Mouse (Mus musculus) olfactory bulb, adult 2 months (tissue): ENCODE measurements at regions not wholly inside any gene's neighbourhood (a gene's known extent, or its start where the extent isn't known, plus 50 kb on each side); places are given as distances from the start of the nearest gene placed in this dataset.

Experiments used
- H3K27ac ChIP-seq: fragments of 200-500 bp; 2 replicates; pipeline ENCODE4 v1.5.1; 2012; ENCODE audit warnings: low read depth, low read length; ENCODE audit not compliant: insufficient read depth
- H3K4me1 ChIP-seq: fragments of 200-500 bp; 2 replicates; pipeline ENCODE4 v1.6.1; 2012; ENCODE audit warnings: low read length; ENCODE audit not compliant: control insufficient read depth, insufficient read depth
- H3K4me3 ChIP-seq: fragments of 200-500 bp; 2 replicates; pipeline ENCODE4 v1.5.1; 2012; ENCODE audit warnings: mild to moderate bottlenecking, low read depth, low read length, moderate library complexity; ENCODE audit not compliant: insufficient read depth
- CTCF ChIP-seq: fragments of 200-500 bp; IDR thresholded peaks from 2 replicates; pipeline ENCODE4 v1.5.1; 2012; ENCODE audit warnings: low read depth, mild to moderate bottlenecking, low read length, moderate library complexity; ENCODE audit not compliant: insufficient read depth
- POLR2A ChIP-seq: fragments of 200-500 bp; IDR thresholded peaks from 2 replicates; pipeline ENCODE4 v1.6.1; 2012; ENCODE audit warnings: mild to moderate bottlenecking, low read depth, low read length, moderate library complexity; ENCODE audit not compliant: insufficient read depth
- WGBS: fragments of 180-500 bp; shearing (Covaris S2); methylation state at CpG from one replicate; pipeline ENCODE4 v1.1.7; 2018; 5-methylcytosine and 5-hydroxymethylcytosine counted together

DNA sequence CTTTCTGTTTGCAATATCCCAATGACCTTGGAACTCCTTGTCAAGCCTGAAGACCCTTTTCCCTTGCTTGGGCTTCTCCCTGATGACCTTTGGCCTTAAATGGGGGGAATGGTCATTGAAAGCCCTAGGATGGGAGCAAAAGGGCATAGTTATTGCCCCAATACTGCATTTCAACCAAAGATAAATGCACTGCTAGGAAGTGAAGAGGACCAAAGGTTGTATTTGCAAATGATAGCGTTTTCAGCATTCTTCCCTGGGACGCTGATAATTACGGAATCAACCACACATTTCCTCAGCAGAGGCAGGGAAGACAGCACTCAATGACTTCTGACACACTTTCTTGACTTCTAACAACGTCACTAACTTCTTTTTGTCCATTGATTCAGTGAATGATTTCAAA, 158.1 kb upstream of the Egln3 start:
- no peaks in the 10 kb centered on the region for H3K4me1 ChIP-seq
- WGBS, result 91% methylated on average over 4 of the region's 4 CpGs

DNA sequence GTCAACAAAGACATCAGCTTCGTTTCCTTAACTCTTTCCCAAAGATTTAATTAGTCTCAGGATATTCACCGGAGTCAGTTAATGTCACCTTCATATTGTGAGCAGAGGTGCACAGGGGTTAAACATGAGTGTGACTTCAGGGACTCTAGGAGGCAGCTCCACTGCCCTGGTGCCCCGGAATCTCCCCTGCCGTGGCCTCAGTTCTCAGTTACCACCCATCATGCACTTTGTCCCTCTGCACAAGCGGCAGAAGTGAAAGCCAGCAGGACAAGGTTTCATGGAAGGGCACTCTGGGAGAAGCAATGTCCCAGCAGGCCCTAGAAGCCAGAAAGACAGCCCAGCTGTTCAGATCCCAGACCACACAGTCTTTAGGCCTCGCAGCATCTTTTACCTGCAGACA, 150.5 kb upstream of the Egln3 start:
- TF ChIP-seq CTCF, result no peak
- TF ChIP-seq POLR2A, result no peak
- H3K4me1 ChIP-seq, result no peaks in the 10 kb centered on the region
- 78% methylated on average over 6 of the region's 6 CpGs for WGBS
- no peak overlapping the region for H3K27ac ChIP-seq
- no peak overlapping the region for H3K4me3 ChIP-seq

More for the DNA sequence above, 158.1 kb upstream of the Egln3 start:
- no peak for TF ChIP-seq CTCF
- TF ChIP-seq POLR2A, result no peak
- Histone ChIP-seq H3K4me3 (no peak overlapping the region), H3K27ac (no peak overlapping the region)

DNA sequence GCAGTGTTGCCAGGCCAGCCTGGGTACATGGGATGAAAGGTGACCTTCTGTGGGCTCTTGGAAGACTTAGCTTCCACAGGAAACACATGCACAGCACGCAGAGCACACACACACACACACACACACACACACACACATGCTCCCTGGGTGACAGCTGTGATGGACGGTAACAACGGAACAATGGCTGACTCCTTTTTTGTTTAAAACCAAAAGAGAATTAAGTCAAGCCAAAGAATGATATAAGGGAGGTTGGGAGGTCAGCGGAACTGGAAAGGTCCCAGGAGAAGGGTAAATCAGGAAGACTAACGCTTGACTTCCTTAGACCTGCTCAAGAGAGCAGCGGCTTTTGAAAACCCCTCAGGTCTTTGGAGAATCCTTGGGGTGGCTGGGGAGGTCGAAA, 150.0 kb upstream of the Egln3 start:
- Histone ChIP-seq H3K4me1 (no peaks in the 10 kb centered on the region), H3K4me3 (no peak overlapping the region), H3K27ac (no peak overlapping the region)
- TF ChIP-seq CTCF (no peak), POLR2A (no peak)
- WGBS, result 75% methylated on average over 7 of the region's 7 CpGs

DNA sequence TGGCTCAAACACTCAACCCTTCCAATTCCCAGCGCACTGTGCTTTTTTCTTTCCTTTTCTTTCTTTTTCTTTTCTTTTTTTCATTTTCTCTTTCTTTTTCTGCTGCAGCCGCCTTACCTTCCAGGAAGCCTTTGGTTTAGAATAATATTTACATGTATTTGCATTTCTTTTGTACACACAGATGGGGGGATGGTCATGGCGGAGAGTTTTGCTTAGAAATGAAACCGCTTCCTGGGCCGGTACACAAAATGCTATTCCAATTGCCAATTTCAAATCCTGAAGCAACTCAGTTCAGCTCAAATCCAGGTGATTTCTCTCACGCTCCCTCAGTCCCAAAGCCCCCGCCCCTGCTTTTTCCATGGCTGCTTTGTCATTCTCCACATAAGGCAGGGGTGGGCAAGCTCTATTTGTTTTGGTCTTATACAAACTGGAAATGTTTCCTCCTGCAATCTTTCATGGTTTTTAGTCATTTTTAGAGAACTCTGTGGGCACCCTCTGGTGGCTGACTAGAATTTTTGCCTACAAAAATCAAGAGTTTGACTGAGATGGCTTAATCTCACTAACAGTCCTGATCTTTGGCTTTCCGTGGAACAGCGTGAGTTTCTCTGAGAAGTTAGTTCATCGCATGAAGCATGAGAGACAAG, 149.4 kb upstream of the Egln3 start:
- Histone ChIP-seq H3K27ac (no peak overlapping the region), H3K4me3 (peak overlapping the region; percentile 24; the same call in 1 of the 2 replicates), H3K4me1 (no peaks in the 10 kb centered on the region)
- 33% methylated on average over 10 of the region's 10 CpGs for WGBS
- TF ChIP-seq POLR2A, result no peak
- no peak for TF ChIP-seq CTCF

DNA sequence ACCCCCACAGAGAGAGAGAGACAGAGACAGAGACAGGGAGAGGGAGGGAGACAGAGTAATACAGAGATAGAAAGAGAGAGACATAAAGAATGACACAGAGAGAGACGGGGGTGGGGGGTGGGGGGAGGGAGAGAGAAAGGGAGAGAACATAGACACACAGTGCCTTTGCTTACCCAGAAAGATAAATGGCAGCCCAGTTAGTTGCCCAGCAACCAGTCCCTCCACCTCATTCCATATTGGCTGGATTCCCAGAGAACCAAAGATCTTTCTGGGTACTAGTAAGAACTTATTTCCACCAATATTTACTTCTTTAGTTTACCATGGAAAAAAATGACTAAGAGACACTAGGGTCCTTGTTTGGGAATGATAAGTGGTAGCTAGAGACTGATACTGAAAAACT, 146.6 kb upstream of the Egln3 start:
- H3K4me3 ChIP-seq, result no peak overlapping the region
- no peak for TF ChIP-seq CTCF
- TF ChIP-seq POLR2A, result no peak

DNA sequence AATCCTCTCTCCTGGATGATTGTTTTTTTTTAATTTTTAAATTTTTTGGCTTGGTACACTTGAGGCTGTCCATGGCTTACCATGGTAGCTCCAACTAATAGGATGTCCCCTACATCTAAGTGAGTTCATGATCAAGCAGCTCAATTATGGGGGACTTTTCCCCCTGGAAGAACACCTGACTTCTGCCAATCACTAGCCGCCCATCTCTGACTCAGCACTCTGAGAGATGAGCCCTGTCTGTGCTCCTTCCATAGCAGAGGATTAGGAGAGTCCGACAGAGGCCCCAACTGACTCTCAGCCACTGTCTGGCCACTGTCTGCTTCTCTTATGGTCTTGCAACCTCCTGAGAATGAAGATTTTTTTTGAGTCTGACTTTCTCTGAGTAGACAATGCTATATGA, 145.7 kb upstream of the Egln3 start:
- no peak for TF ChIP-seq CTCF
- TF ChIP-seq POLR2A, result no peak
- Histone ChIP-seq H3K4me3 (no peak overlapping the region), H3K27ac (no peak overlapping the region), H3K4me1 (no peaks in the 10 kb centered on the region)
- WGBS, result 99% methylated on average over 2 of the region's 2 CpGs

More for the DNA sequence above, 146.6 kb upstream of the Egln3 start:
- no peak overlapping the region for H3K27ac ChIP-seq
- no peaks in the 10 kb centered on the region for H3K4me1 ChIP-seq
- WGBS, result 26% methylated on average over 1 of the region's 1 CpGs

- H3K4me3 ChIP-seq, result no peak overlapping the region
- no peak overlapping the region for H3K27ac ChIP-seq
- H3K4me1 ChIP-seq, result no peaks in the 10 kb centered on the region
- 93% methylated on average over 5 of the region's 5 CpGs for WGBS
- no peak for TF ChIP-seq POLR2A
- no peak for TF ChIP-seq CTCF
Measured at GRCm38 (mm10) chr12:54343493-54343892, 139.8 kb upstream of the Egln3 start.

DNA sequence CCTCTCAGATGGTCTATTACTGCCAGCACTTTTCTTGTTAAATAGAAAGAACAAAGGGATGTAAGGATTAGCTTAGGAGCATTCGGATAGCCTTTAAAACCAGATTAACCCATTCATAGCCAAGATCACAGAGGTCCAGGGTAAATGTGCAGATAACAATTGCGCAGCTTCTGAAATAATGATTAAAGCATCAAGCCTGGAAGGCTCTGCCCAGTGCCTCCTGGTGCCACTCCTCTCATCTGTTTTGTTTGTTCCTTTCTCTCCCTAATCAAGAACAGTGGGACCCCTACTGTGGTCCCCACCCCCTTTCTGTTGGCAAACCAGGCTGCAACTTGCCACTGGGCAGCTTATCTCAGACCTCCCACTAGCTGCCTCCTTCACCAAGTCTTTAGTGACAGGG, 131.8 kb upstream of the Egln3 start:
- 53% methylated on average over 2 of the region's 2 CpGs for WGBS
- no peak overlapping the region for H3K27ac ChIP-seq

DNA sequence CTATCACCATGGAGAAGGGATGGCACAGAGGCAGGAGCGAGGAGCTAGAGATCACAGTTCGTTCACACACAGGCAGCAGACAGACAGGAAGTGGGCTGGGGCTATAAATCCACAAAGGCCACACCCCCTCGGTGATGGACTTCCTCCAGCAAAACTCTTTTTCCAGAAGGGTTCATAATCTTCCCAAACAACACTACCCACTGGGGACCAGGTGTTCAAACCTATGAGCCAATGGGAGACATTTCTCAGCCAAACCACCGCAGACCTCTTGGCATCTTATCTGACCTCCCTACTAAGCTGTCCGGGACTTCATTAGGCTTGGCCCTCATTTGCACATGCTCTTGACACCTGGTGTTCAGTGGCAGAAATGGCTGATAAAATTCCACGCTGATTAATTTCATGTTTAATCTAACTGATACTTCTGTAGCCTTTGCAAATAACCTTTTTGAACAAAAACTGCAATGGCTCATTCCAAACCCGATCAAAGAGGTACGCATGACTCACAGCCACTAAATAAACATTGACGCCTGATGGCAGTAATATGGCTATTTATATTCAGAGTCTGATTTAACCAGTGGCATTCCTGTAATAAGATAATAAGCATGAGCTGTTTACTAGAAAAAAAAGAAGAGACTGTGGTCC, 131.0 kb upstream of the Egln3 start:
- no peak overlapping the region for H3K27ac ChIP-seq
- 31% methylated on average over 9 of the region's 9 CpGs for WGBS
- no peak for TF ChIP-seq CTCF
- TF ChIP-seq POLR2A, result no peak

More for the DNA sequence above, 131.8 kb upstream of the Egln3 start:
- peaks cover 7% of the 10 kb centered on the region for H3K4me1 ChIP-seq
- H3K4me3 ChIP-seq, result no peak overlapping the region
- no peak for TF ChIP-seq POLR2A
- TF ChIP-seq CTCF, result no peak

More for the DNA sequence above, 131.0 kb upstream of the Egln3 start:
- no peak overlapping the region for H3K4me3 ChIP-seq
- peaks cover 7% of the 10 kb centered on the region for H3K4me1 ChIP-seq
